Mouse (Mus musculus) heart, embryonic 16.5 days (tissue): ENCODE data around the gene Rps5. TPM values are rescaled to one million over a fixed set of nuclear protein-coding genes. Genes with fewer than 3 reads are reported as not detected.
A peak's percentile ranks its signal among the peaks of the same experiment; 100 is the strongest.

Experiments used
- ATAC-seq: fragments of 200-750 bp; cut with Nextera tagmentation; replicated peaks from 2 replicates; pipeline ENCODE4 v1.8.0; 2017; ENCODE audit warnings: moderate number of reproducible peaks; ENCODE audit not compliant: insufficient read depth, low FRiP score; ENCODE audit errors: extremely low read depth
- H3K27ac ChIP-seq: fragments of 300-500 bp; sonication (generic); 2 replicates; pipeline ENCODE4 v1.5.1; 2014; ENCODE audit warnings: mild to moderate bottlenecking, low read length, control low read depth, moderate library complexity
- H3K27me3 ChIP-seq: fragments of 300-500 bp; sonication (generic); 2 replicates; pipeline ENCODE4 v1.6.1; 2014; ENCODE audit warnings: low read length, mixed read lengths; ENCODE audit not compliant: control insufficient read depth, insufficient read depth
- H3K36me3 ChIP-seq: fragments of 300-500 bp; sonication (generic); 2 replicates; pipeline ENCODE4 v1.6.1; 2014; ENCODE audit not compliant: control insufficient read depth, insufficient read depth
- H3K4me1 ChIP-seq: fragments of 300-500 bp; sonication (generic); 2 replicates; pipeline ENCODE4 v1.6.1; 2014; ENCODE audit warnings: low read length, mixed read lengths; ENCODE audit not compliant: control insufficient read depth, insufficient read depth
- H3K4me2 ChIP-seq: fragments of 300-500 bp; sonication (generic); 2 replicates; pipeline ENCODE4 v1.6.1; 2014; ENCODE audit warnings: low read depth, mild to moderate bottlenecking, control low read depth, low read length
- H3K4me3 ChIP-seq: fragments of 300-500 bp; sonication (generic); 2 replicates; pipeline ENCODE4 v1.5.1; 2014; ENCODE audit warnings: mild to moderate bottlenecking, control low read depth, low read length
- H3K9ac ChIP-seq: fragments of 300-500 bp; sonication (generic); 2 replicates; pipeline ENCODE4 v1.6.1; 2014; ENCODE audit warnings: low read length, control low read depth
- H3K9me3 ChIP-seq: fragments of 300-500 bp; sonication (generic); replicated peaks from 2 replicates; pipeline ENCODE4 v1.6.1; 2016; ENCODE audit warnings: low read length; ENCODE audit not compliant: control insufficient read depth
- WGBS: fragments of 180-500 bp; shearing (Covaris S2); extraction: QIAGEN DNeasy Blood & Tissue Kit; methylation state at CpG from one replicate; pipeline ENCODE4 v1.1.7; 2014; 5-methylcytosine and 5-hydroxymethylcytosine counted together
- polyA plus RNA-seq: library from polyadenylated mRNA; unstranded; fragments of >200 nt; fragmentation: Nextera tagmentation; extraction: Ambion mirVana; gene quantifications from 2 replicates; pipeline ENCODE4 v1.2.1, GENCODE M21; 2015

Gene Rps5
- polyA plus RNA-seq, 1 experiment from 2014 or later, result 521 TPM

DNA sequence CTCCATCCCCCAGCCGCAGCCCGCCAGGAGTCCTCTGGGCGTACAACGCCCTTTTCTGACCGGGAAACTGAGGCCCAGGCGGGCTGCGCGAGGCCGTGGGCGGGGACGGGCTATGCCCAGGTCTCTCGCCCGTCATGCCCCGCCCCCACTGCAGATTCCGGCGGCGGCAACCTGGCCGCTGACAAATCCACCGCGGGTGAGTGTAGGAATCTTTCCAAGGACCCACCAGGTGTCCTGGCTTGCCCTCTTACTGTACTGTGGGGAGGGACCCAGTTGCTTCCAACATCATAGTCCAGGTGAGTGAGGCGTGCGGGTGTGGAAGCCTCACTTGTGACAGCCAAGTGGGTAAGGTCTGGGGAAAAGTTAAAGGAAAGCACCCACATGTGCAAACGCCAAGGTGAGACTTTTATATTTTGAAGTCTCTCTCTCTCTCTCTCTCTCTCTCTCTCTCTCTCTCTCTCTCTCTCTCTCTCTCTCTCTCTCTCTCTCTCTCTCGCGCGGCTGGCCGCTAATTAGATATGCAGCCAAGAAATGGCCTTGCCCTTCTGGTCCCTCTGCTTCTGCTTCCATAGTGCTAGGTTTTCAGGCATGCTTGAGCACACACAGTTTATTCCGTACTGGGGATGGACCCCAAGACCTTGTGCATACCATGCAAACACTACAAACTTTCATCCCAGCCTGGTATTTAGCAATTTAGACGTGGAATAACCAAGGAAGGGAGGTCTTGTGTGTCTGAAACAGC lies 44.2 kb downstream of the Rps5 start:
- Histone ChIP-seq H3K9me3 (no peaks in the 10 kb centered on the region), H3K9ac (peak overlapping the region; percentile 92), H3K4me3 (peak overlapping the region; percentile 82), H3K27me3 (no peaks in the 10 kb centered on the region), H3K27ac (peak overlapping the region; percentile 84), H3K4me1 (peaks cover 16% of the 10 kb centered on the region), H3K36me3 (peaks cover 22% of the 10 kb centered on the region), H3K4me2 (peak overlapping the region; percentile 91)
- 2% methylated on average over 29 of the region's 29 CpGs for WGBS
- peak; percentile 49 for ATAC-seq

DNA sequence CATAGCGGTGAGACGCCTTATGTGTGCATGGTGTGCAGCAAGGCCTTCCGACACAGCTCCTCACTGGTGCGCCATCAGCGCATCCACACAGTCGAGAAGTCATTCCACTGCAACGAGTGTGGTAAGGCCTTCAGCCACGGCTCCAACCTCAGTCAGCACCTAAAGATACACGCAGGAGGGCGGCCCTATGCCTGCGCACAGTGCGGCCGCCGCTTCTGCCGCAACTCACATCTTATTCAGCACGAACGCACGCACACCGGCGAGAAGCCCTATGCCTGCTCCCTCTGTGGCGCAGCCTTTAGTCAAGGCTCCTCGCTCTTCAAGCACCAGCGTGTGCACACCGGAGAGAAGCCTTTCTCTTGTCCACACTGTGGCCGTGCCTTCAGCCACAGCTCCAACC lies 48.8 kb downstream of the Rps5 start:
- Histone ChIP-seq H3K4me2 (no peak overlapping the region), H3K9ac (no peak overlapping the region), H3K27me3 (no peaks in the 10 kb centered on the region), H3K27ac (no peak overlapping the region), H3K36me3 (peaks cover 35% of the 10 kb centered on the region), H3K4me1 (peaks cover 10% of the 10 kb centered on the region), H3K9me3 (no peaks in the 10 kb centered on the region), H3K4me3 (no peak overlapping the region)
- 93% methylated on average over 25 of the region's 25 CpGs for WGBS
- no peak for ATAC-seq

Other genes with a start within 250 kb of the Rps5 start
- gene Vmn2r55, start 237.3 kb upstream of the Rps5 start, polyA plus RNA-seq, result not detected in 2 replicates
- not detected in 2 replicates for gene Vmn2r56, start 187.3 kb upstream of the Rps5 start, polyA plus RNA-seq
- 4.4 and 5.9 TPM in 2 replicates for gene Zscan18, start 118.7 kb upstream of the Rps5 start, polyA plus RNA-seq
- gene Zfp329, start 103.4 kb upstream of the Rps5 start, polyA plus RNA-seq, result 8.9 and 11.2 TPM in 2 replicates
- 23.9 and 26.5 TPM in 2 replicates for gene Zfp110, start 87.5 kb upstream of the Rps5 start, polyA plus RNA-seq
- 2.7 and 3.2 TPM in 2 replicates for gene Zfp128, start 41.1 kb upstream of the Rps5 start, polyA plus RNA-seq
- 9.9 and 10.8 TPM in 2 replicates for gene Zscan22, start 24.5 kb upstream of the Rps5 start, polyA plus RNA-seq
- gene Rnf225, start 5.1 kb downstream of the Rps5 start, polyA plus RNA-seq, result 0.47 and 0.74 TPM in 2 replicates
- gene Zfp324, start 43.5 kb downstream of the Rps5 start, polyA plus RNA-seq, result 6.5 and 6.7 TPM in 2 replicates
- gene Zfp446, start 55.6 kb downstream of the Rps5 start, polyA plus RNA-seq, result 6.5 and 7.0 TPM in 2 replicates
- not detected in 2 replicates for gene Slc27a5, start 75.9 kb downstream of the Rps5 start, polyA plus RNA-seq
- 123 and 143 TPM in 2 replicates for gene Trim28, start 76.8 kb downstream of the Rps5 start, polyA plus RNA-seq
- 17.4 and 20.4 TPM in 2 replicates for gene Zbtb45, start 87.7 kb downstream of the Rps5 start, polyA plus RNA-seq
- 146 TPM in 2 replicates for gene Chmp2a, start 112.5 kb downstream of the Rps5 start, polyA plus RNA-seq
- gene Ube2m, start 116.0 kb downstream of the Rps5 start, polyA plus RNA-seq, result 49.0 and 94.2 TPM in 2 replicates
- 1.7 and 2.1 TPM in 2 replicates for gene Mzf1, start 132.5 kb downstream of the Rps5 start, polyA plus RNA-seq
- not detected in 2 replicates for gene Vmn1r85, start 172.9 kb downstream of the Rps5 start, polyA plus RNA-seq
- not detected in 2 replicates for gene Vmn1r86, start 197.6 kb downstream of the Rps5 start, polyA plus RNA-seq
- not detected in 2 replicates for gene Vmn1r87, start 217.9 kb downstream of the Rps5 start, polyA plus RNA-seq
- gene Vmn1r88, start 237.3 kb downstream of the Rps5 start, polyA plus RNA-seq, result 0.01 TPM in 1 of 2 replicates, not detected in the other